Mouse (Mus musculus): Measurements from ENCODE around the gene Tenm3. TPM values are rescaled to one million over a fixed set of nuclear protein-coding genes. Genes with fewer than 3 reads are reported as not detected.

The Tenm3 gene
- total RNA-seq (2018; cell fraction: chromatin; rRNA removed): 1 to 10 TPM in 1 of 26 experiments, under 1 TPM in 2, not detected in 23; 0.09 to 6.7 (median 0.12) TPM
- total RNA-seq (2018; cell fraction: cytosol; rRNA removed): not detected
- under 1 TPM in 1 of 26 experiments, not detected in 25; 0.86 TPM for total RNA-seq (2018; cell fraction: nucleus; rRNA removed)
- not detected in 3 replicates for polyA plus RNA-seq (2018)

- WGBS (ENCODE audit: missing documents): 1% methylated on average over 19 of the region's 19 CpGs
- no peaks in the 10 kb centered on the region for H3K36me3 ChIP-seq (ENCODE audit: inconsistent target)
- H3K79me2 ChIP-seq (ENCODE audit: inconsistent target): no peaks in the 10 kb centered on the region
- no peak within 1 kb of the TSS for H3K27ac ChIP-seq
- no peak within 1 kb of the TSS for H3K4me3 ChIP-seq (ENCODE audit: inconsistent target)
Observed at GRCm38 (mm10) chr8:48843931-48844285, at the start of gene Tenm3. TSS of gene Tenm3 (minus strand) at chr8:48843951.

DNA sequence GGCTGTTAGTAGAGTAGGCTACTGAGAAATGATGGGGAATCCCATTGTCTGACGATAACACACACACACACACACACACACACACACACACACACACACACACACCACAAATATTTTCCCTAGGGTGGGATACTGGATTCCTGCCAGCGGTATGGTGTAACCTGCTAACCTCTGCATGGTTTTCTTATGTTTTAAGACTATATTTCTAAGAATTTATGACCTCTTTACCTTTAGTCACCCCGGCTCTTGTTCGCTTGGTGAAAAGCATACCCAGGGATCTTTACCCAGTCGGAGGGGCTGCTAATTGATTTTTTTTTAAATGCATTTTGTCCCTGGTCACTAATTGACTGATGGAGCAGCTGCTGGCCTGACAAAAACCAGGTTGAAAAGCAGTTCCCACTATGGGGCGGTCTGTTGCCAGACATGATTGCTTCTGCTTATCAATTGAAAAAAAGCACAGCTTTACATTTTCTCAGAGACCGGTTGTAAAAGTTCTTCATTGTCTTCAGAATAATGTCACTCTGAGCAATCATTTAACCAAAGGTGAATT, 46.5 kb upstream of the Tenm3 start:
- Histone ChIP-seq H3K79me2 (ENCODE audit: inconsistent target) (no peaks in the 10 kb centered on the region), H3K27ac (no peak overlapping the region), H3K36me3 (ENCODE audit: inconsistent target) (no peaks in the 10 kb centered on the region), H3K4me3 (ENCODE audit: inconsistent target) (no peak overlapping the region)
- 94% methylated on average over 7 of the region's 7 CpGs for WGBS (ENCODE audit: missing documents)

DNA sequence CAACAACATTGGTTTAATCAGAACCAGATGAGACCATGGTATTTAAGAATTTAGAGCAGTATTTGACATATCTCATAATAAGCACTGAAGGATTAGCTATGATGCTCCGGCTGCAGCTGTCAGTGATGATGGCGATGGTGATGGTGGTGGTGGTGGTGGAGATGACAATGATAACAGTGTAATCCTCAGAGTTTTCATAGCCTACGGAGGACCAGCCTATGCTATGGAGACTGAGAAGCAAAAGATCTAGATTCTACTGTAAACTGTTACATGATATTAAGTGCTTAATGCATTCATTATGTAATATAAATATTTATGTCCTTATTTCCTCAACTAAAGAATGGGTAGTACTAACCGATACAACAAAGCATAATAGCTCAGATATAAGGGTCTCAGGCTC, 40.5 kb upstream of the Tenm3 start:
- 85% methylated on average over 4 of the region's 4 CpGs for WGBS (ENCODE audit: missing documents)
- no peaks in the 10 kb centered on the region for H3K79me2 ChIP-seq (ENCODE audit: inconsistent target)

DNA sequence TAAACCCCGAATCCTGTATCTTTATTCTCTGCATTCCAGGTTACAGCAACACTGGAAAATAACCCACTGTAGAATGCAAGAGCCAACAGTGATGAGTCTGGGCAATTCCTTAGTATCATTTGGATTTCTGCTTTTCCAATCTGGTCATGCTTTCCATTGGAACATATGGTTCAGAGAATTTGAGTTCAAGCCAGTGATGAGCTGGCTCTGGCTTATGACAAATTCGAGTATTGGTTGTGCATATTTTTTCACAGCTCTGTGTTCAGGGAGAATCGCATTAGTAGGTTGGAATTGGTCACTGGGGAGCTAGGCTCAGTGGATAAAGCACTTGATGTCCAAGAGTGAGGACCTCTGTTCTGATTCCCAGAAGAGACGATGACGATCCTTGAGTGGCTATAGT, 36.8 kb upstream of the Tenm3 start:
- no peak overlapping the region for H3K27ac ChIP-seq
- no peak overlapping the region for H3K4me3 ChIP-seq (ENCODE audit: inconsistent target)
- H3K36me3 ChIP-seq (ENCODE audit: inconsistent target): no peaks in the 10 kb centered on the region
- WGBS (ENCODE audit: missing documents): 84% methylated on average over 5 of the region's 5 CpGs
- H3K79me2 ChIP-seq (ENCODE audit: inconsistent target): no peaks in the 10 kb centered on the region

More for the DNA sequence above, 40.5 kb upstream of the Tenm3 start:
- no peaks in the 10 kb centered on the region for H3K36me3 ChIP-seq (ENCODE audit: inconsistent target)
- H3K4me3 ChIP-seq (ENCODE audit: inconsistent target): no peak overlapping the region
- no peak overlapping the region for H3K27ac ChIP-seq

- Histone ChIP-seq H3K36me3 (ENCODE audit: inconsistent target) (no peaks in the 10 kb centered on the region), H3K79me2 (ENCODE audit: inconsistent target) (no peaks in the 10 kb centered on the region), H3K27ac (no peak overlapping the region), H3K4me3 (ENCODE audit: inconsistent target) (no peak overlapping the region)
- 92% methylated on average over 5 of the region's 5 CpGs for WGBS (ENCODE audit: missing documents)
Observed at GRCm38 (mm10) chr8:48865972-48866371, 22.2 kb upstream of the Tenm3 start.

DNA sequence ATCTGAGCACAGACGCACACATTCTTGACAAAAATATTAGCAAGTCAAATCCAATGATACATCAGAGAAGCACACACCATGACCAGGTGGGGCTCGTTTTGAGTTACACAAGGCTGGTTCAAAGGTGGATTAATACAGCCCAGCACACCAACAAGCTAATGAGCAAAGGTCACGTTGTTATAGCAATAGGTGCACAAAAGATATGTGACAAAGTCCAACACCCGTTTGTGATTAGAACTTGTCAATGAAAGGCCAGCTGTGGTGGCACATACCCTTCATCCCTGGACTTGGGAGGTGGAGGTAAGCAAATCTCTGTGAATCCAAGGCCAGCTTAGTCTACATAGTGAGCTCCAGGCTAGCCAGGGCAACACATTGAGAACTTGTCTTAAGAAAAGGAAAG, 21.7 kb upstream of the Tenm3 start:
- WGBS (ENCODE audit: missing documents): 80% methylated on average over 4 of the region's 4 CpGs
- no peak overlapping the region for H3K4me3 ChIP-seq (ENCODE audit: inconsistent target)
- H3K79me2 ChIP-seq (ENCODE audit: inconsistent target): no peaks in the 10 kb centered on the region
- no peak overlapping the region for H3K27ac ChIP-seq
- no peaks in the 10 kb centered on the region for H3K36me3 ChIP-seq (ENCODE audit: inconsistent target)

DNA sequence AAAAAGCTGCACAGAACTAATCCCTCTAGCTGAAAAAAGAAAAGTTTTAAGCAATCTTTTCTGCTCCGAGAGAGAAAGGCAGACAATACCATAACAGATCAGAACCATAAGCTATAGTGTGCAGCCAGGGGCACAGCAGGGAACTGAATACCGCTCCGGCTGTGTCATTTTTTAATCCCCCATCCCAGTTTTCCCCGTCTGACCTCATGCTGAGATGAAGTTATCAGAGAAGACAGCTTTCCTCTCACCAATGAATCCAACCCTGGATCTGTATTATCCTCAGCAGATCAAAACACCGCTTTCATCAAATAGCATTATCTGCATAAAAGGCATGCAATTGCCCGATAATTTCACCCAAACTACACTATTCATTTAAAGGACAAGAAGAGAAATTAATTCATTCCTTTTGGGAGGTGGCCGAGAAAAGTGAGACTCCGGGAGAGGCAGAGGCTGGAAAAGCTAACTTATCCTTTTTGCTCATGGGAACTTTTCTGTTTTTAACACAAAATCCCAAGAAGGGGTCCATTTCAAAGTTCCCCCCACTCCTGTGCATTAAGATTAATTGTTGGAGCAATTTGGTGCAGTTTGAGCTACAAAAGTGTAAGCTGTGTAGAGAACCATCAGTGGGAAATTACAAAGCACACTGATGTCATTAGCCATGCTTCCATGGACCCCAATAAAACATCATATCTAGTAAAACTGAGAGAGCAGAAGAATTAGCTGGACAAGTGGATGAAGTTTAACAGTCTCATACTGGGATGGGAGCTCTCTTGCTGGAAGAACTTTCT, 6.7 kb upstream of the Tenm3 start:
- Histone ChIP-seq H3K4me3 (ENCODE audit: inconsistent target) (no peak overlapping the region), H3K79me2 (ENCODE audit: inconsistent target) (no peaks in the 10 kb centered on the region), H3K27ac (no peak overlapping the region), H3K36me3 (ENCODE audit: inconsistent target) (no peaks in the 10 kb centered on the region)
- WGBS (ENCODE audit: missing documents): 81% methylated on average over 8 of the region's 8 CpGs

- WGBS (ENCODE audit: missing documents): 84% methylated on average over 6 of the region's 6 CpGs
- Histone ChIP-seq H3K4me3 (ENCODE audit: inconsistent target) (no peak overlapping the region), H3K79me2 (ENCODE audit: inconsistent target) (no peaks in the 10 kb centered on the region), H3K27ac (no peak overlapping the region), H3K36me3 (ENCODE audit: inconsistent target) (no peaks in the 10 kb centered on the region)
Observed at GRCm38 (mm10) chr8:48849091-48849616, 5.4 kb upstream of the Tenm3 start.

DNA sequence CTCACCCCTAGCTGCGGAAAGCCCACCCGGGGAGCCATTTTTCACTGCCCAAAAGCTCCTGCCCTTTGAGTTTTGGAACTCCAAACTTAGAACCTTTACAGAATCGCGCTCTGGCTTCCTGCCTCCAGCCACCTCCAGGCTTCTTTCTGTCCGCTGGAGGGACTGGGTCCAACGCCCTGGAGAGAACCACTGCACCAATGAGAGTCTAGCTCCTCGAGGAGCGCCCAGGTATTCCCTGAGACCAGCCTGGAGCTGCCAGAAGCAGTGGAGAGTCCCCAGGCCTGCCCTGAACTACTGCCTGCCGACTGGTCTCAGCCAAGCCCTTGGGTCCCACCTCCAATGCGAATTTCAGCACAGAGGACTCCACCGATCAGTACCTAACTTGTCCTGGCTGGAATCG, 1.2 kb upstream of the Tenm3 start:
- no peaks in the 10 kb centered on the region for H3K79me2 ChIP-seq (ENCODE audit: inconsistent target)
- no peak overlapping the region for H3K27ac ChIP-seq
- WGBS (ENCODE audit: missing documents): 11% methylated on average over 11 of the region's 12 CpGs
- H3K4me3 ChIP-seq (ENCODE audit: inconsistent target): no peak overlapping the region
- H3K36me3 ChIP-seq (ENCODE audit: inconsistent target): no peaks in the 10 kb centered on the region

- H3K79me2 ChIP-seq (ENCODE audit: inconsistent target): no peaks in the 10 kb centered on the region
- no peaks in the 10 kb centered on the region for H3K36me3 ChIP-seq (ENCODE audit: inconsistent target)
- no peak overlapping the region for H3K27ac ChIP-seq
- 3% methylated on average over 14 of the region's 14 CpGs for WGBS (ENCODE audit: missing documents)
- H3K4me3 ChIP-seq (ENCODE audit: inconsistent target): no peak overlapping the region
Observed at GRCm38 (mm10) chr8:48844370-48844905, 687 bp upstream of the Tenm3 start.

- H3K27ac ChIP-seq: no peak overlapping the region
- no peaks in the 10 kb centered on the region for H3K79me2 ChIP-seq (ENCODE audit: inconsistent target)
- H3K4me3 ChIP-seq (ENCODE audit: inconsistent target): no peak overlapping the region
- 2% methylated on average over 58 of the region's 93 CpGs for WGBS (ENCODE audit: missing documents)
- no peaks in the 10 kb centered on the region for H3K36me3 ChIP-seq (ENCODE audit: inconsistent target)
Observed at GRCm38 (mm10) chr8:48842991-48843930, 490 bp downstream of the Tenm3 start.

DNA sequence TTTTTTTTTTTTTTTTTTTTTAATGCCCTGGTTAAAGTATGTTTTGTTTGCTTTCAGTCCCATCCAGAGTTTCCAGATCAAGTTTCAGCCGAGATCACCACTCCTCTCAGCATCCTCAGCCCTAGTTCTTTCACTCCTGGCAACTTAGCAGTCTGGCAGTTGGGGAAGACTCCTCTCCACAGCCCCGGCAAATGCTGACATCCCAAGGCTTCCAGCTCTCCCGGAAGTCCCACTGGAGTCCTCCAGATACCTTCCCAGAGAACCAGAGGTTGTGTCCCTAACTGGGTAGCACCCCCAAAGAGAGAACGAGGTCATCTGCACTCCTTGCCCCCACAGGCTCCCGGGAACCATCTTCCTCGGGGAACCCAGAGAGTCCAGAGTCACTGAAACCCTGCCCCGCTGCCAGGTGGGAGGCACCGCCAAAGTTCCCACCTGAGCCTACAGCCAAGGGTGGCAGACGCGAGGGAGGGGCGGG, 1.2 kb downstream of the Tenm3 start:
- no peaks in the 10 kb centered on the region for H3K79me2 ChIP-seq (ENCODE audit: inconsistent target)
- WGBS (ENCODE audit: missing documents): 6% methylated on average over 11 of the region's 11 CpGs
- no peak overlapping the region for H3K27ac ChIP-seq
- H3K36me3 ChIP-seq (ENCODE audit: inconsistent target): no peaks in the 10 kb centered on the region
- no peak overlapping the region for H3K4me3 ChIP-seq (ENCODE audit: inconsistent target)

GRCm38 (mm10) chr8:48842035-48842434, 1.7 kb downstream of the Tenm3 start:
- Histone ChIP-seq H3K79me2 (ENCODE audit: inconsistent target) (no peaks in the 10 kb centered on the region), H3K4me3 (ENCODE audit: inconsistent target) (no peak overlapping the region), H3K27ac (no peak overlapping the region), H3K36me3 (ENCODE audit: inconsistent target) (no peaks in the 10 kb centered on the region)
- 20% methylated on average over 4 of the region's 4 CpGs for WGBS (ENCODE audit: missing documents)

DNA sequence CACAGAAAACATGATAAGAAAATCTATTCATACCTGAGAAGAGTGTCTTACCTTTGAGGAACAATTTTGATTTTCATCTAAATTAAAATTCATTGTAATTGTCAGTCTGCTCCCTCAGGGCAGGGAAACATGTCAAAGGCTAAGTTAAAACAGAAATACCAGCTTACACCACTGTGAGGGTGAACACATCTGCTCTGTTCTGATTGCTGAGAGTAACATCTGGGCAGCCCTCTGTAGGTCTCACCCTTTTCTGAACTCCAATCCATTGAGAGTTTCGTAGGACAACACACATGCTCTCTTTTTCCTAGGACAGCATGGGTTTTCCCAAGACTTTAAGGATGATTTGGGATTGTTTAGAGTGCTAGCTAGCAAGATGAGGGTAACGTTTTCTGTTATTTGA, 8.0 kb downstream of the Tenm3 start:
- WGBS (ENCODE audit: missing documents): 73% methylated on average over 2 of the region's 2 CpGs
- Histone ChIP-seq H3K79me2 (ENCODE audit: inconsistent target) (no peaks in the 10 kb centered on the region), H3K27ac (no peak overlapping the region), H3K36me3 (ENCODE audit: inconsistent target) (no peaks in the 10 kb centered on the region), H3K4me3 (ENCODE audit: inconsistent target) (no peak overlapping the region)

Measured in macrophage (primary cell).